In genomic region chr3:116233515-116233914, GRCm38 (mm10) we compare ENCODE assay signal across 13 mouse cellular contexts. TPM values are rescaled to one million over a fixed set of nuclear protein-coding genes. Genes with fewer than 3 reads are reported as not detected.
"Had no signal": no experiment of that assay in that cellular context is flagged by ENCODE, and none has a peak within 500 bp of the region (broad histone marks: within the 10 kb centered on the region; RNA-seq: fewer than 3 reads in every experiment).

No protein-coding gene starts in this region.

- DNase-seq: retina, postnatal 1 day; right cerebral cortex, adult 18-20 months; right cerebral cortex, postnatal 14 days; right cerebral cortex, postnatal 25 days; right cerebral cortex, postnatal 4 days; spleen, adult 18-20 months; thymus, adult 18-20 months; thymus, adult 2 months; thymus, postnatal 14 days; thymus, postnatal 25 days; thymus, postnatal 36 days; thymus, postnatal 4 days had no signal

RNA-seq across cellular contexts. Expression of gene Gpr88, which starts 19.8 kb away (rescaled TPM):
- total RNA-seq: neutrophil, adult 5-6 weeks had no signal
